Mouse (Mus musculus) cerebellum, adult 2 months (tissue): ENCODE data around the gene Fam83c.

Experiments used
- CTCF ChIP-seq: fragments of 200-500 bp; IDR thresholded peaks from 2 replicates; pipeline ENCODE4 v1.5.1; 2011; ENCODE audit warnings: low read depth, mild to moderate bottlenecking, control low read depth, low read length, moderate library complexity, borderline replicate concordance; ENCODE audit not compliant: insufficient read depth
- POLR2A ChIP-seq: fragments of 200-500 bp; IDR thresholded peaks from 2 replicates; pipeline ENCODE4 v1.6.1; 2011; ENCODE audit warnings: low read length, control low read depth, borderline replicate concordance; ENCODE audit not compliant: insufficient read depth

- TF ChIP-seq CTCF (no peak), POLR2A (no peak)
These were observed 10.9 kb downstream of the Fam83c start for GRCm38 (mm10) chr2:155823722-155824121.
